Mouse (Mus musculus): ENCODE results near the gene Khdc1c.

GRCm38 (mm10) chr1:21391138-21391671 is 23.1 kb downstream of the Khdc1c start:
- TF ChIP-seq CTCF (IDR thresholded peaks at IDR 0.05; ENCODE audit: insufficient read depth, low read depth, low read length): no peak
- no peak for TF ChIP-seq POLR2A (IDR thresholded peaks at IDR 0.05; ENCODE audit: insufficient read depth, low read depth, low read length)
